Mouse (Mus musculus) heart, embryonic 10.5 days (tissue): Measurements from ENCODE around the gene Fam229a. TPM values are rescaled to one million over a fixed set of nuclear protein-coding genes. Genes with fewer than 3 reads are reported as not detected.

Source experiments
- DNase-seq: peaks from one replicate; pipeline ENCODE4 v3.0.0-alpha.2; 2017; ENCODE audit warnings: low spot score
- H3K27ac ChIP-seq: fragments of 300-500 bp; sonication (generic); 2 replicates; pipeline ENCODE4 v1.5.1; 2016; ENCODE audit warnings: mild to moderate bottlenecking
- H3K27me3 ChIP-seq: fragments of 300-500 bp; sonication (generic); 2 replicates; pipeline ENCODE4 v1.6.1; 2016; ENCODE audit warnings: mild to moderate bottlenecking; ENCODE audit not compliant: poor library complexity, insufficient read depth, severe bottlenecking
- H3K36me3 ChIP-seq: fragments of 300-500 bp; sonication (generic); 2 replicates; pipeline ENCODE4 v1.6.1; 2016; ENCODE audit warnings: mild to moderate bottlenecking, moderate library complexity
- H3K4me1 ChIP-seq: fragments of 300-500 bp; sonication (generic); 2 replicates; pipeline ENCODE4 v1.6.1; 2016; ENCODE audit warnings: mild to moderate bottlenecking
- H3K4me3 ChIP-seq: fragments of 300-500 bp; sonication (generic); 2 replicates; pipeline ENCODE4 v1.5.1; 2016; ENCODE audit warnings: mild to moderate bottlenecking, moderate library complexity
- H3K9me3 ChIP-seq: fragments of 300-500 bp; sonication (generic); 2 replicates; pipeline ENCODE4 v1.6.1; 2016; ENCODE audit warnings: mild to moderate bottlenecking, moderate library complexity
- WGBS: fragments of 180-500 bp; shearing (Covaris S2); methylation state at CpG from one replicate; pipeline ENCODE4 v1.1.7; 2016; 5-methylcytosine and 5-hydroxymethylcytosine counted together
- polyA plus RNA-seq: library from polyadenylated mRNA; unstranded; fragments of >200 nt; fragmentation: Nextera tagmentation; extraction: Ambion mirVana; gene quantifications from 2 replicates; pipeline ENCODE4 v1.2.1, GENCODE M21; 2016

The Fam229a gene
- polyA plus RNA-seq, 1 experiment from 2014 or later, result not detected

GRCm38 (mm10) chr4:129462118-129462517, 28.9 kb upstream of the Fam229a start:
- peaks cover 31% of the 10 kb centered on the region for H3K36me3 ChIP-seq
- DNase-seq, result no peak
- 40% methylated on average over 3 of the region's 3 CpGs for WGBS
- H3K4me1 ChIP-seq, result peaks cover 13% of the 10 kb centered on the region
- H3K4me3 ChIP-seq, result peak overlapping the region; percentile 75
- no peaks in the 10 kb centered on the region for H3K27me3 ChIP-seq
- peak overlapping the region; percentile 90 for H3K27ac ChIP-seq
- no peaks in the 10 kb centered on the region for H3K9me3 ChIP-seq

GRCm38 (mm10) chr4:129463097-129464059, 27.6 kb upstream of the Fam229a start:
- Histone ChIP-seq H3K36me3 (peaks cover 44% of the 10 kb centered on the region), H3K4me3 (no peak overlapping the region), H3K4me1 (peaks cover 13% of the 10 kb centered on the region), H3K27me3 (no peaks in the 10 kb centered on the region), H3K9me3 (no peaks in the 10 kb centered on the region), H3K27ac (no peak overlapping the region)
- WGBS, result 85% methylated on average over 24 of the region's 24 CpGs
- no peak for DNase-seq

GRCm38 (mm10) chr4:129464286-129464815, 26.6 kb upstream of the Fam229a start:
- H3K9me3 ChIP-seq, result no peaks in the 10 kb centered on the region
- peaks cover 13% of the 10 kb centered on the region for H3K4me1 ChIP-seq
- H3K36me3 ChIP-seq, result peaks cover 53% of the 10 kb centered on the region
- no peak overlapping the region for H3K27ac ChIP-seq
- no peaks in the 10 kb centered on the region for H3K27me3 ChIP-seq
- H3K4me3 ChIP-seq, result no peak overlapping the region
- 77% methylated on average over 4 of the region's 4 CpGs for WGBS
- no peak for DNase-seq

- H3K27ac ChIP-seq, result no peak overlapping the region
- H3K27me3 ChIP-seq, result no peaks in the 10 kb centered on the region
- peaks cover 87% of the 10 kb centered on the region for H3K36me3 ChIP-seq
- DNase-seq, result no peak
- no peaks in the 10 kb centered on the region for H3K9me3 ChIP-seq
- 88% methylated on average over 11 of the region's 11 CpGs for WGBS
- H3K4me3 ChIP-seq, result no peak overlapping the region
- no peaks in the 10 kb centered on the region; the same call in 1 of the 2 replicates for H3K4me1 ChIP-seq
Observed at GRCm38 (mm10) chr4:129476047-129476446, 14.9 kb upstream of the Fam229a start.

GRCm38 (mm10) chr4:129479863-129480262, 11.1 kb upstream of the Fam229a start:
- no peak for DNase-seq
- H3K4me3 ChIP-seq, result no peak overlapping the region
- no peaks in the 10 kb centered on the region for H3K9me3 ChIP-seq
- no peak overlapping the region for H3K27ac ChIP-seq
- WGBS, result 82% methylated on average over 3 of the region's 3 CpGs
- no peaks in the 10 kb centered on the region for H3K4me1 ChIP-seq
- H3K27me3 ChIP-seq, result no peaks in the 10 kb centered on the region
- peaks cover 88% of the 10 kb centered on the region for H3K36me3 ChIP-seq

GRCm38 (mm10) chr4:129481090-129481489, 9.9 kb upstream of the Fam229a start:
- H3K27me3 ChIP-seq, result no peaks in the 10 kb centered on the region
- H3K4me3 ChIP-seq, result no peak overlapping the region
- no peak overlapping the region for H3K27ac ChIP-seq
- no peak for DNase-seq
- peaks cover 89% of the 10 kb centered on the region for H3K36me3 ChIP-seq
- 88% methylated on average over 1 of the region's 1 CpGs for whole genome bisulfite sequencing
- H3K4me1 ChIP-seq, result no peaks in the 10 kb centered on the region
- no peaks in the 10 kb centered on the region for H3K9me3 ChIP-seq

GRCm38 (mm10) chr4:129494681-129495080, 3.7 kb downstream of the Fam229a start:
- WGBS, result 66% methylated on average over 7 of the region's 7 CpGs
- Histone ChIP-seq H3K4me3 (no peak overlapping the region), H3K36me3 (0 out of 2 replicates have a peak, but pooled peaks cover 2% of the 10 kb centered on the region), H3K27me3 (peaks cover 39% of the 10 kb centered on the region), H3K27ac (no peak overlapping the region), H3K9me3 (no peaks in the 10 kb centered on the region), H3K4me1 (peaks cover 48% of the 10 kb centered on the region)
- DNase-seq, result no peak

DNA sequence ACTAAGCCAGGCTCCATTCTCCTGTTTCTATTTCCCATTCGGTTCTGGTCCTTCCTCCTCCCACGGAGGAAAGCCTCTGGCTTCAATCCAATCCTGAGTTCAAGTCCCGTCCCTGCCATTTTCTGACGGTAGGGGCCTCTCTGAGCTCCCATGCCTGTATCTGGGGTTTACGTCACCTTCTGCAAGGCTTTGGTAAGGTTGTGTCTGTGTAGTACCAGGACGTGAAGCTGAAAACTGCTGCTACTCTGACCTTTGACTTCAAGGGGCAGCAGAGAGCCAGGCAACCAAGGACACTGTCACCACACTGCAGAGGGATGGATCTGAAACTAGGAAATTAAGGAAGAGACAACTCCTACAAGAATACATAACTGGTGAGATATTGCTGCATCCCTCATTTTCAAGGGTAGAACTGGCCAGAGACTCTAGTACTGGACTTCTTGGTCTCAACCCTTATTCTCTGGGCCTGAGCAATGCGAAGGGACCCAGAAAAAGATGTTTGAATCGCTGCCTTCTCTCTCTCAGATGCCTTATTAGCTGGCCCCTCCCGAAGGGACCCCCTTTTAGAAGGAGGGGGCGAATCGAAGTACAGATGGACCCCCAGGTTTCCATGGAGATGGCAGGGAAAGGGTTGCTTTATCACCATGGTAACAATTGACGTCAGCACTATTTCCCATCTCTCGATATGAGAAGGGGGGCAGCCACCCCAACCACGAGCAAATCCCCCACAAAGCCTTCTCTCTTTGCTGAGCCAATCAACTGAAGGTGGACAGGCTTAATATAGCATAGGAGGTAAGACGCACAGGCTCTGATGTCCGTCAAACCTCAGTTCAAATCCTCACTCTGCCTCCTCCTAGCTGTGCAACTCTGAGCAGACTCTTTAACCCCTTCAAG, 4.9 kb downstream of the Fam229a start:
- H3K4me1 ChIP-seq, result peaks cover 55% of the 10 kb centered on the region
- peak overlapping the region; percentile 69 for H3K27ac ChIP-seq
- H3K9me3 ChIP-seq, result no peaks in the 10 kb centered on the region
- WGBS, result 37% methylated on average over 16 of the region's 16 CpGs
- H3K27me3 ChIP-seq, result peaks cover 27% of the 10 kb centered on the region
- no peaks in the 10 kb centered on the region for H3K36me3 ChIP-seq
- peak overlapping the region; percentile 22; the same call in 1 of the 2 replicates for H3K4me3 ChIP-seq
- DNase-seq, result no peak

DNA sequence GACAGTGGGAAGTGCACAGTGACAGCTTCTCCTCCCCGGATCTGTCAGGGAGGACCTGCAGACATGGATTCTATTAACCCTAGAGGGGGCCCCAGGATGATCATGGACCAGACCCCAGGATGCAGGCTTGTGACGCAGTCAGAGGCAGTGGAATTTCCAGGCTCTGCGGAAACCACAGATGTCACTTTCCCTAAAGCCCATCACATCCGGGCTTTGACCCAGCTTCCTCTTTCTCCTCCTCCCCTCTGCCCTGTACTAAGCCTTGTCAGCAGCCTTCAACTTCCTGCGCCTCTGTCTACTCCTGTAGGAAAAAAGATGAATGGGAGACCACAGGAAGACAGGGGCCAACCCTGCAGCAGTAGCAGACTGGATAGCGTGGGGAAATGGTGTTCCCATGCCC, 5.6 kb downstream of the Fam229a start:
- Histone ChIP-seq H3K9me3 (no peaks in the 10 kb centered on the region), H3K4me1 (peaks cover 51% of the 10 kb centered on the region), H3K27me3 (peaks cover 20% of the 10 kb centered on the region), H3K4me3 (peak overlapping the region; percentile 22; the same call in 1 of the 2 replicates), H3K27ac (peak overlapping the region; percentile 69), H3K36me3 (no peaks in the 10 kb centered on the region)
- peak; percentile 74 for DNase-seq
- 31% methylated on average over 6 of the region's 6 CpGs for WGBS

DNA sequence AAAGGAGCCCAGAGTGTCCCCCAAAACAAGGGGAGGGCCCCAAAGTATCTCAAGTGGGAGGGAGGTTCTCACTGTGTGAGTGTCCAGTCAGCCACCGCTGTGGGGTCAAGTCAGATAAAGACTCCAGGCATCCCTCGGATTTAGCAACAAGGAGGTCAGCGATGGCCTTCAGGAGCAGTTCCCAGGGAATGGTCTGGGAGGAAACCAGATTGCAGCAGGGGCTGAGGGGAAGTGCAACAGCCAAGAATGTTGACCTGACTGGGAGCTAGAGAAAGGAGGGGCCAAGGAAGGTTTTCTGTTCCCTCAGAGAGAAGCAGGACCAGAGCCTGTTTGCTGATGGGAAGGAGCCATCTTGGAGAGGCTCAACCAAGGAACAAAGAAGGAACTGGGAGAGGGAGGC, 8.0 kb downstream of the Fam229a start:
- WGBS, result 27% methylated on average over 3 of the region's 3 CpGs
- DNase-seq, result peak; percentile 78
- no peaks in the 10 kb centered on the region for H3K36me3 ChIP-seq
- no peak overlapping the region for H3K4me3 ChIP-seq
- H3K4me1 ChIP-seq, result peaks cover 70% of the 10 kb centered on the region
- H3K9me3 ChIP-seq, result no peaks in the 10 kb centered on the region
- peak overlapping the region; percentile 95 for H3K27ac ChIP-seq
- 0 out of 2 replicates have a peak, but pooled peaks cover 5% of the 10 kb centered on the region for H3K27me3 ChIP-seq

GRCm38 (mm10) chr4:129500017-129500416, 9.0 kb downstream of the Fam229a start:
- Histone ChIP-seq H3K4me1 (peaks cover 78% of the 10 kb centered on the region), H3K9me3 (no peaks in the 10 kb centered on the region), H3K36me3 (no peaks in the 10 kb centered on the region), H3K27ac (peak overlapping the region; percentile 95), H3K4me3 (peak overlapping the region; percentile 74), H3K27me3 (0 out of 2 replicates have a peak, but pooled peaks cover 5% of the 10 kb centered on the region)
- DNase-seq, result peak; percentile 74
- 78% methylated on average over 8 of the region's 8 CpGs for WGBS
